Mouse (Mus musculus) embryonic facial prominence, embryonic 14.5 days (tissue): ENCODE results near the gene Clns1a. TPM values are rescaled to one million over a fixed set of nuclear protein-coding genes. Genes with fewer than 3 reads are reported as not detected.
A peak's percentile ranks its signal among the peaks of the same experiment; 100 is the strongest.

Experiments used
- ATAC-seq: fragments of 200-750 bp; cut with Nextera tagmentation; 2 replicates; pipeline ENCODE4 v1.8.0; 2017; ENCODE audit warnings: low read depth, moderate number of reproducible peaks, moderate TSS enrichment
- DNase-seq: peaks from one replicate; pipeline ENCODE4 v3.0.0-alpha.2; 2015; ENCODE audit warnings: low spot score
- H3K27ac ChIP-seq: fragments of 300-500 bp; sonication (generic); replicated peaks from 2 replicates; pipeline ENCODE4 v1.5.1; 2014; ENCODE audit warnings: low read depth, mild to moderate bottlenecking, low read length, moderate library complexity
- H3K27me3 ChIP-seq: fragments of 300-500 bp; sonication (generic); replicated peaks from 2 replicates; pipeline ENCODE4 v1.6.1; 2014; ENCODE audit warnings: low read length; ENCODE audit not compliant: control insufficient read depth, insufficient read depth
- H3K36me3 ChIP-seq: fragments of 300-500 bp; sonication (generic); 2 replicates; pipeline ENCODE4 v1.6.1; 2014; ENCODE audit warnings: low read length, mixed read lengths; ENCODE audit not compliant: control insufficient read depth, insufficient read depth
- H3K4me1 ChIP-seq: fragments of 300-500 bp; sonication (generic); 2 replicates; pipeline ENCODE4 v1.6.1; 2014; ENCODE audit warnings: antibody characterized with exemption, low read length; ENCODE audit not compliant: control insufficient read depth, insufficient read depth
- H3K4me2 ChIP-seq: fragments of 300-500 bp; sonication (generic); 2 replicates; pipeline ENCODE4 v1.6.1; 2014; ENCODE audit warnings: low read depth, mild to moderate bottlenecking, low read length, moderate library complexity, mixed read lengths
- H3K4me3 ChIP-seq: fragments of 300-500 bp; sonication (generic); 2 replicates; pipeline ENCODE4 v1.5.1; 2014; ENCODE audit warnings: low read depth, mild to moderate bottlenecking, low read length
- H3K9ac ChIP-seq: fragments of 300-500 bp; sonication (generic); 2 replicates; pipeline ENCODE4 v1.6.1; 2014; ENCODE audit warnings: low read depth, mild to moderate bottlenecking, low read length, moderate library complexity, mixed read lengths
- H3K9me3 ChIP-seq: fragments of 300-500 bp; sonication (generic); 2 replicates; pipeline ENCODE4 v1.6.1; 2016; ENCODE audit warnings: low read length; ENCODE audit not compliant: control insufficient read depth
- WGBS: fragments of 180-500 bp; shearing (Covaris S2); extraction: QIAGEN DNeasy Blood & Tissue Kit; methylation state at CpG from one replicate; pipeline ENCODE4 v1.1.7; 2014; 5-methylcytosine and 5-hydroxymethylcytosine counted together
- polyA plus RNA-seq: library from polyadenylated mRNA; unstranded; fragments of >200 nt; fragmentation: Nextera tagmentation; extraction: Ambion mirVana; gene quantifications from 2 replicates; pipeline ENCODE4 v1.2.1, GENCODE M21; 2014

Clns1a gene
- polyA plus RNA-seq: 162 and 182 TPM in 2 replicates

GRCm38 (mm10) chr7:97696506-97697254 is at the start of gene Clns1a:
Gene Clns1a (plus strand): TSS chr7:97696634.
- no peaks in the 10 kb centered on the region for H3K27me3 ChIP-seq
- no peaks in the 10 kb centered on the region for H3K9me3 ChIP-seq
- H3K27ac ChIP-seq: peak within 1 kb of the TSS; percentile 84
- peak within 1 kb of the TSS; percentile 57 for H3K4me2 ChIP-seq
- H3K4me1 ChIP-seq: peaks cover 12% of the 10 kb centered on the region
- peaks cover 13% of the 10 kb centered on the region; the same call in 1 of the 2 replicates for H3K36me3 ChIP-seq
- ATAC-seq (peak; percentile 98), DNase-seq (peak; percentile 97)
- peak within 1 kb of the TSS; percentile 95 for H3K9ac ChIP-seq
- peak within 1 kb of the TSS; percentile 97 for H3K4me3 ChIP-seq
- WGBS: under 1% methylated on average over 49 of the region's 63 CpGs

GRCm38 (mm10) chr7:97647656-97648055 is 48.8 kb upstream of the Clns1a start:
- Histone ChIP-seq H3K27me3 (no peaks in the 10 kb centered on the region), H3K4me1 (0 out of 2 replicates have a peak, but pooled peaks cover under 1% of the 10 kb centered on the region), H3K4me2 (no peak overlapping the region), H3K36me3 (peaks cover 10% of the 10 kb centered on the region), H3K27ac (no peak overlapping the region), H3K4me3 (no peak overlapping the region), H3K9me3 (no peaks in the 10 kb centered on the region), H3K9ac (no peak overlapping the region)
- no peak for DNase-seq
- no peak for ATAC-seq
- 91% methylated on average over 5 of the region's 5 CpGs for WGBS

DNA sequence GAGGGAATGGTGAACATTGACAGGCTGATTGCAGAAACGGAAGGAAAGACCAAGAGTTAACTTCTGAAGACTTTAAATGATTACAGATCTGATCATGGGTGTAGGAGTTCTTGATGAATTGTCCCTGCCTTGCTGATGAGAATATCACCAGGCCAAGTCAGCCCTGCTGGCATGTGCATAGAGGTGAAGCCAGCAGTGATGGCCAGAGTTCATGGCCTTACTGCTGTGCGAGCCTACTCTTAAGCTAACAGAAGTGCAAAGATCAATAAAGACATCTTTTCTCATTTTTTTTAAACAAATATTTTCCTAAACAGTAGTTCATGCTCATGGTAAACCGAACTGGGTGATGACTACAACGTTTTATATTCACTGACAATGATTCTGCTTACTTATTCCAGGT is 45.7 kb upstream of the Clns1a start:
- no peaks in the 10 kb centered on the region for H3K9me3 ChIP-seq
- H3K36me3 ChIP-seq: peaks cover 33% of the 10 kb centered on the region
- no peaks in the 10 kb centered on the region for H3K27me3 ChIP-seq
- ATAC-seq (no peak), DNase-seq (no peak)
- WGBS: 90% methylated on average over 4 of the region's 4 CpGs
- no peaks in the 10 kb centered on the region for H3K4me1 ChIP-seq
- no peak overlapping the region for H3K9ac ChIP-seq
- no peak overlapping the region for H3K4me3 ChIP-seq
- no peak overlapping the region for H3K27ac ChIP-seq
- H3K4me2 ChIP-seq: no peak overlapping the region

- Histone ChIP-seq H3K27ac (no peak overlapping the region), H3K36me3 (peaks cover 45% of the 10 kb centered on the region), H3K9me3 (no peaks in the 10 kb centered on the region), H3K9ac (no peak overlapping the region), H3K4me1 (no peaks in the 10 kb centered on the region), H3K27me3 (no peaks in the 10 kb centered on the region), H3K4me2 (no peak overlapping the region), H3K4me3 (no peak overlapping the region)
- ATAC-seq (no peak), DNase-seq (no peak)
- WGBS: 90% methylated on average over 6 of the region's 6 CpGs
Measured at GRCm38 (mm10) chr7:97656144-97656543, 40.3 kb upstream of the Clns1a start.

DNA sequence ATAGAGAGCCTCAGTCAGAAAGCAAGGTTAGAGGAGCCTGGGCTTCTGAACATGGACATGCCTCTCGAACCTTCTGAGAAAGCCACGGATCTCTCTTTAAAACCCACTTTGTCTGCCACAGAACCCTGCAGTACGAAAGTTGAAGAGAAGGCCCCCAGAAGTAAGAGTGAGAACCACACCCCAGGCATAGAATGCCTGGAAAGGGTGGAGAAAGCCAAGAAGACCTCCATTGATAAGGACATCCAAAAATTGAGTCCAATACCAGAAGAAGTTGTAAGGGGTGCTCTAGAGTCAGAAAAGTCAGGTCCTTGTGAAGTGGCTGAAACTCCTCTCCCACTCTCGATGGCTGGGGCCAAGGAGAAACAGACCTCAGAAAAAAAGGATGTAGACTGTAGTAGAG is 34.8 kb upstream of the Clns1a start:
- Histone ChIP-seq H3K4me3 (no peak overlapping the region), H3K9me3 (no peaks in the 10 kb centered on the region), H3K4me2 (no peak overlapping the region), H3K9ac (no peak overlapping the region), H3K27ac (no peak overlapping the region), H3K36me3 (peaks cover 53% of the 10 kb centered on the region), H3K27me3 (no peaks in the 10 kb centered on the region), H3K4me1 (no peaks in the 10 kb centered on the region)
- WGBS: 92% methylated on average over 4 of the region's 4 CpGs
- DNase-seq (no peak), ATAC-seq (no peak)

- H3K36me3 ChIP-seq: peaks cover 73% of the 10 kb centered on the region
- H3K27me3 ChIP-seq: no peaks in the 10 kb centered on the region
- 17% methylated on average over 1 of the region's 1 CpGs for WGBS
- no peak overlapping the region for H3K4me2 ChIP-seq
- no peaks in the 10 kb centered on the region for H3K4me1 ChIP-seq
- no peak overlapping the region for H3K27ac ChIP-seq
- no peak overlapping the region for H3K9ac ChIP-seq
- no peak for ATAC-seq
- H3K4me3 ChIP-seq: no peak overlapping the region
- peak; percentile 36 for DNase-seq
- no peaks in the 10 kb centered on the region for H3K9me3 ChIP-seq
Measured at GRCm38 (mm10) chr7:97679239-97679638, 17.2 kb upstream of the Clns1a start.

DNA sequence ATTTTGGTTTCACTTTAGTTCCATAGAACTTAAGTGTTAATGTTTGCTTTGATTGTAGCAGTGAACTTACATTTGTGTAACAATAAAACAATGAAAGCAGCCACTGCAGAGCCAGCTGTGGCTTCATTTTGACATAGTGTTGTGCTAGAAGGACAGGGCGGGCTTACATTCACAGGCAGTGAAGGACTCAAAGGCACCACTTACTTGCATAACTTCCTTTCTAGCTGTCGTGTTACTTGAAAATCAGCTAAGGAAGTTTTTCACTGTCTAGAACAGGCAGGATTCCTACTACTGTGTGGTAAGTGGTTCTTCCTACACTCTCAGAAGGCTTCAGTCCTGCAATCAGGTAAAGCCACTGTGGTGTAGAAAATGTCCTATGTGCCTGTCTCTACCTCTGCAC is 8.6 kb upstream of the Clns1a start:
- Histone ChIP-seq H3K36me3 (peaks cover 48% of the 10 kb centered on the region), H3K4me2 (no peak overlapping the region), H3K9ac (no peak overlapping the region), H3K27me3 (no peaks in the 10 kb centered on the region), H3K4me3 (no peak overlapping the region), H3K27ac (no peak overlapping the region), H3K9me3 (no peaks in the 10 kb centered on the region), H3K4me1 (no peaks in the 10 kb centered on the region)
- no peak for ATAC-seq
- DNase-seq: no peak
- 90% methylated on average over 2 of the region's 2 CpGs for WGBS

DNA sequence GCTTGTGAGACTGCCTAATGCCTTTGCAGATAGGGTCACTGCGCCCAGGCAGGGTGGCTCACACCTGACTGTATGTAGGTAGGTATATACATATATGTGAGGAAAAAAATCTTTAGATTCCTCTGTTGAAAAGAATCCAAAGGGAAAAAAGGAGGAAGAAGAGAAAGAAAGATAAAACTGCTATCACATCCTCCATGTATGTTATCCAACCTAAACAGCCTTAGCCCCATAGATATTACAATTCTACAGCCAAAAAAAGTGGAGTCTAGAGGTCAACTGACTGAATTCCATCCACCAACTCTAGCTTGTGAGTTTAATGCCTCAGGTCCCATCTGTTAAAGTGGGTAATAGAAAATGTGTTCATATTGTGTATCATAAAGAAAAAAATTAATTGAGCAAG is 993 bp upstream of the Clns1a start:
- Histone ChIP-seq H3K4me2 (peak overlapping the region; percentile 57), H3K4me1 (peaks cover 12% of the 10 kb centered on the region), H3K4me3 (no peak overlapping the region), H3K36me3 (peaks cover 13% of the 10 kb centered on the region; the same call in 1 of the 2 replicates), H3K27me3 (no peaks in the 10 kb centered on the region), H3K27ac (no peak overlapping the region), H3K9me3 (no peaks in the 10 kb centered on the region), H3K9ac (no peak overlapping the region)
- ATAC-seq (no peak), DNase-seq (no peak)
- WGBS: 100% methylated on average over 1 of the region's 1 CpGs

DNA sequence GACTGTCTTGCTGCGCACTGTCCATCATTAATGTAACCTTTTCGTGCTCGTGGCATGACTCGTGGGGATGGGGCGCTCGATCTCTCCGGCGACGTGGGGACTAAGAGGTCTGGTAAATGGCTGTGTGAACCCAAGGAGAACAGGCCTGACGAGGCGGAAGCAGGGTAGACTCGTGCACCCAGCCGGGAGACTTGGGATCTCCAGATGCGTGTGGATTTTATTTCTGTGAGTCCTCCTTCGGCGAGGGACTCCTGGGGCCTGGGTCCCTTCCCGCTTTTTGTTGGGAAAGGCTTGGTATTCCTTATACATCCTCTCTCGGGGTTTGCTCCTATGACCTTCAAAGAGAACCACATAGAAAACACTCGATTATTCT is 315 bp upstream of the Clns1a start:
- 33% methylated on average over 19 of the region's 19 CpGs for WGBS
- H3K9me3 ChIP-seq: no peaks in the 10 kb centered on the region
- H3K4me2 ChIP-seq: peak overlapping the region; percentile 57
- peak overlapping the region; percentile 95 for H3K9ac ChIP-seq
- H3K4me3 ChIP-seq: peak overlapping the region; percentile 97
- peaks cover 13% of the 10 kb centered on the region; the same call in 1 of the 2 replicates for H3K36me3 ChIP-seq
- DNase-seq: no peak
- H3K4me1 ChIP-seq: peaks cover 12% of the 10 kb centered on the region
- peak overlapping the region; percentile 84 for H3K27ac ChIP-seq
- ATAC-seq: peak; percentile 56
- no peaks in the 10 kb centered on the region for H3K27me3 ChIP-seq
